Mouse (Mus musculus) MEL (cell line): ENCODE measurements around the gene Irf1. TPM values are rescaled to one million over a fixed set of nuclear protein-coding genes. Genes with fewer than 3 reads are reported as not detected.

Experiments used
- DNase-seq: peaks from one replicate; pipeline ENCODE4 v3.0.0; 2011; ENCODE audit warnings: low read depth, low spot score
- H3K27ac ChIP-seq: 2 replicates; pipeline ENCODE4 v1.5.1; 2012; ENCODE audit warnings: low read depth, mild to moderate bottlenecking, control low read depth, low read length, moderate library complexity; ENCODE audit not compliant: control insufficient read depth
- H3K27me3 ChIP-seq, 2 experiments: fragments of 150-350 bp in 1 of 2; sonication (generic) in 1 of 2; 2 replicates each; pipeline ENCODE4 v1.6.1; 2012; ENCODE audit warnings: low read length in 2 of 2, mild to moderate bottlenecking in 2 of 2, improper control_type of control experiment in 1 of 2, moderate library complexity in 1 of 2; ENCODE audit not compliant: insufficient read depth in 2 of 2, control insufficient read depth in 1 of 2
- H3K36me3 ChIP-seq, 2 experiments: 2 replicates each; pipeline ENCODE4 v1.6.1; 2012 to 2014; ENCODE audit warnings: low read length in 2 of 2, improper control_type of control experiment in 1 of 2, inconsistent platforms in 1 of 2, mild to moderate bottlenecking in 1 of 2; ENCODE audit not compliant: insufficient read depth in 2 of 2, control insufficient read depth in 1 of 2
- H3K4me1 ChIP-seq, 2 experiments: fragments of 150-350 bp in 1 of 2; sonication (generic) in 1 of 2; 2 replicates each; pipeline ENCODE4 v1.6.1; 2012; ENCODE audit warnings: low read length in 2 of 2, improper control_type of control experiment in 1 of 2, mild to moderate bottlenecking in 1 of 2; ENCODE audit not compliant: insufficient read depth in 2 of 2, control insufficient read depth in 1 of 2
- H3K4me3 ChIP-seq, 2 experiments: fragments of 150-350 bp in 1 of 2; sonication (generic) in 1 of 2; 2 replicates each; pipeline ENCODE4 v1.5.1; 2012; ENCODE audit warnings: low read depth in 2 of 2, low read length in 2 of 2, mild to moderate bottlenecking in 2 of 2, moderate library complexity in 2 of 2, control low read depth in 1 of 2, improper control_type of control experiment in 1 of 2; ENCODE audit not compliant: control insufficient read depth in 1 of 2, insufficient read depth in 1 of 2
- H3K79me2 ChIP-seq: 2 replicates; pipeline ENCODE4 v1.6.1; 2012; ENCODE audit warnings: mild to moderate bottlenecking, low read length, moderate library complexity; ENCODE audit not compliant: control insufficient read depth, poor library complexity, insufficient read depth
- H3K9ac ChIP-seq: 2 replicates; pipeline ENCODE4 v1.6.1; 2012; ENCODE audit warnings: low read depth, mild to moderate bottlenecking, control low read depth, low read length, moderate library complexity; ENCODE audit not compliant: control insufficient read depth, poor library complexity, severe bottlenecking
- H3K9me3 ChIP-seq: fragments of 150-350 bp; sonication (generic); replicated peaks from 2 replicates; pipeline ENCODE4 v1.6.1; 2012; ENCODE audit warnings: mild to moderate bottlenecking, low read length, improper control_type of control experiment, moderate library complexity; ENCODE audit not compliant: insufficient read depth
- BHLHE40 ChIP-seq: IDR thresholded peaks from 2 replicates; pipeline ENCODE4 v1.6.1; 2012; ENCODE audit warnings: low read depth, mild to moderate bottlenecking, inconsistent platforms, low read length, improper control_type of control experiment, borderline replicate concordance
- CHD1 ChIP-seq: IDR thresholded peaks from 2 replicates; pipeline ENCODE4 v1.6.1; 2012; ENCODE audit warnings: low read depth, mild to moderate bottlenecking, inconsistent platforms, low read length, improper control_type of control experiment
- CTCF ChIP-seq, 3 experiments: IDR thresholded peaks in 2 of 3; conservative IDR thresholded peaks in 1 of 3; 2 replicates each; pipeline ENCODE4 v1.5.1; 2011 to 2012; ENCODE audit warnings: low read length in 3 of 3, low read depth in 2 of 3, mild to moderate bottlenecking in 2 of 3, improper control_type of control experiment in 1 of 3, inconsistent platforms in 1 of 3, mixed read lengths in 1 of 3, moderate library complexity in 1 of 3; ENCODE audit not compliant: control insufficient read depth in 1 of 3, insufficient read depth in 1 of 3, poor library complexity in 1 of 3, severe bottlenecking in 1 of 3
- E2F4 ChIP-seq: IDR thresholded peaks from 2 replicates; pipeline ENCODE4 v1.6.1; 2011; ENCODE audit warnings: low read depth, low read length, improper control_type of control experiment, borderline replicate concordance
- ELF1 ChIP-seq: IDR thresholded peaks from 2 replicates; pipeline ENCODE4 v1.6.1; 2014; ENCODE audit warnings: low read depth, mild to moderate bottlenecking, inconsistent platforms, low read length, improper control_type of control experiment, moderate library complexity
- EP300 ChIP-seq, 2 experiments: IDR thresholded peaks; 2 replicates each; pipeline ENCODE4 v1.6.1; 2011; ENCODE audit warnings: improper control_type of control experiment in 2 of 2, low read length in 2 of 2, low read depth in 1 of 2, mild to moderate bottlenecking in 1 of 2
- ETS1 ChIP-seq: IDR thresholded peaks from 2 replicates; pipeline ENCODE4 v1.6.1; 2012; ENCODE audit warnings: low read depth, mild to moderate bottlenecking, inconsistent platforms, low read length, improper control_type of control experiment, moderate library complexity
- GABPA ChIP-seq: IDR thresholded peaks from 2 replicates; pipeline ENCODE4 v1.6.1; 2012; ENCODE audit warnings: low read depth, mild to moderate bottlenecking, inconsistent platforms, low read length, improper control_type of control experiment, moderate library complexity
- JUND ChIP-seq: IDR thresholded peaks from 2 replicates; pipeline ENCODE4 v1.6.1; 2011; ENCODE audit warnings: low read depth, mild to moderate bottlenecking, improper control_type of control experiment, low read length
- MAX ChIP-seq: IDR thresholded peaks from 2 replicates; pipeline ENCODE4 v1.6.1; 2011; ENCODE audit warnings: low read length, improper control_type of control experiment
- MEF2A ChIP-seq: IDR thresholded peaks from 2 replicates; pipeline ENCODE4 v1.6.1; 2014; ENCODE audit warnings: low read depth, mild to moderate bottlenecking, inconsistent platforms, low read length, improper control_type of control experiment; ENCODE audit not compliant: poor library complexity, insufficient replicate concordance, severe bottlenecking; ENCODE audit errors: extremely low read depth
- MXI1 ChIP-seq: IDR thresholded peaks from 2 replicates; pipeline ENCODE4 v1.6.1; 2011; ENCODE audit warnings: mild to moderate bottlenecking, low read depth, low read length, improper control_type of control experiment
- NRF1 ChIP-seq: IDR thresholded peaks from 2 replicates; pipeline ENCODE4 v1.6.1; 2014; ENCODE audit warnings: low read depth, mild to moderate bottlenecking, inconsistent platforms, low read length, improper control_type of control experiment, moderate library complexity; ENCODE audit not compliant: poor library complexity, insufficient read depth, severe bottlenecking
- POLR2A ChIP-seq, 2 experiments: IDR thresholded peaks; 2 replicates each; pipeline ENCODE4 v1.6.1; 2011 to 2012; ENCODE audit warnings: low read length in 2 of 2, mild to moderate bottlenecking in 2 of 2, control low read depth in 1 of 2, improper control_type of control experiment in 1 of 2, low read depth in 1 of 2, moderate library complexity in 1 of 2; ENCODE audit not compliant: control insufficient read depth in 1 of 2, insufficient read depth in 1 of 2, poor library complexity in 1 of 2
- POLR2AphosphoS5 ChIP-seq: IDR thresholded peaks from 2 replicates; pipeline ENCODE4 v1.6.1; 2012; ENCODE audit warnings: low read depth, borderline replicate concordance, mild to moderate bottlenecking, inconsistent platforms, low read length, moderate library complexity, mixed read lengths
- SIN3A ChIP-seq: IDR thresholded peaks from 2 replicates; pipeline ENCODE4 v1.6.1; 2012; ENCODE audit warnings: low read length, improper control_type of control experiment, inconsistent platforms
- SMC3 ChIP-seq: IDR thresholded peaks from 2 replicates; pipeline ENCODE4 v1.6.1; 2011; ENCODE audit warnings: low read depth, low read length, improper control_type of control experiment
- TAL1 ChIP-seq: IDR thresholded peaks from 2 replicates; pipeline ENCODE4 v1.6.1; 2012; ENCODE audit warnings: mild to moderate bottlenecking, inconsistent platforms, low read length, moderate library complexity, mixed read lengths
- TBP ChIP-seq: IDR thresholded peaks from 2 replicates; pipeline ENCODE4 v1.8.0; 2011; ENCODE audit warnings: low read depth, low read length, improper control_type of control experiment
- TCF12 ChIP-seq: IDR thresholded peaks from 2 replicates; pipeline ENCODE4 v1.6.1; 2014; ENCODE audit warnings: low read depth, mild to moderate bottlenecking, inconsistent platforms, low read length, improper control_type of control experiment, moderate library complexity
- USF2 ChIP-seq, 2 experiments: IDR thresholded peaks; 2 replicates each; pipeline ENCODE4 v1.6.1; 2011 to 2012; ENCODE audit warnings: improper control_type of control experiment in 2 of 2, low read length in 2 of 2, borderline replicate concordance in 1 of 2, inconsistent platforms in 1 of 2, low read depth in 1 of 2, mild to moderate bottlenecking in 1 of 2; ENCODE audit not compliant: insufficient read depth in 1 of 2
- ZMIZ1 ChIP-seq: IDR thresholded peaks from 2 replicates; pipeline ENCODE4 v1.6.1; 2012; ENCODE audit warnings: low read depth, mild to moderate bottlenecking, inconsistent platforms, low read length, improper control_type of control experiment, moderate library complexity
- polyA plus RNA-seq, 2 experiments: library from polyadenylated mRNA; stranded (reverse) in 1 of 2; unstranded in 1 of 2; fragments of >175 nt in 1 of 2; fragments of >200 nt in 1 of 2; gene quantifications; 2 replicates each; pipeline versions ENCODE4 v1.2.1 to v1.2.4; 2012; ENCODE audit warnings: low replicate concordance in 2 of 2, low read depth in 1 of 2; ENCODE audit not compliant: insufficient read length in 2 of 2, insufficient read depth in 1 of 2, missing spikeins in 1 of 2
- total RNA-seq: library from RNA; depleted of rRNA; stranded (reverse); fragments of 300-350 nt; gene quantifications from 2 replicates; pipeline ENCODE4 v1.2.3, GENCODE M21; 2012

Irf1 gene
- total and polyA plus RNA-seq, 3 experiments = 0.73 to 1.9 TPM; not detected in 1

DNA sequence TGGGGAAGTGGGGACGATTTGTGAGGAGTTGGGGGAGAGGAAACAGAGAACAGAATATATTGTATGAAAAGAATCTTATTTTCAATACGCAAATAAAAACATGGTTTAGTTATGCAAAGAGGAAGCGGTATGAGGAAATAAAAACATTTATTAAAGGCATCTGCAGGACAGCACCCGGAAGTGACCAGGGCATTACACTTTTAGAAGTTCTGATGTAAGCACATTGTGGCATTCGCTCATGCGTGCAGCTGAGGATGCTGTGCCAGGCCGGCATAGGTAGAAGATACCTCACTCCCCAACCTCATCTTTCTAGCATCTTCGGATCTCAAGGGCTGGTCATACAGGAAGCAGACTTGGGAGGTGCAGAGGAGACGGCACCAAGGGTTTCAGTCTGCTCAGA, 13.5 kb downstream of the Irf1 start:
- peaks cover 7 to 17% of the 10 kb centered on the region in 2 experiments; a peak in 3 of 4 replicates for H3K4me1 ChIP-seq
- no peaks in the 10 kb centered on the region for H3K9me3 ChIP-seq
- no peak for DNase-seq
- no peak overlapping the region for H3K9ac ChIP-seq
- peaks cover 0 to 9% of the 10 kb centered on the region in 2 experiments; a peak in 2 of 4 replicates for H3K36me3 ChIP-seq
- H3K27me3 ChIP-seq = peaks cover 5 to 9% of the 10 kb centered on the region in 2 experiments; a peak in 3 of 4 replicates
- no peaks in the 10 kb centered on the region for H3K79me2 ChIP-seq
- H3K27ac ChIP-seq = no peak overlapping the region
- TF ChIP-seq TAL1 = no peak
- TF ChIP-seq CTCF (IDR thresholded peaks at IDR 0.05 in 2 of 3, conservative IDR thresholded peaks at IDR 0.05 in 1 of 3; ENCODE audit: control insufficient read depth in 1 of 3, insufficient read depth in 1 of 3, low read depth in 2 of 3, low read length in 3 of 3, poor library complexity in 1 of 3, severe bottlenecking in 1 of 3) = no peak
- no peak for TF ChIP-seq MEF2A
- no peak for TF ChIP-seq CHD1
- TF ChIP-seq ZMIZ1 = no peak
- no peak for TF ChIP-seq JUND
- TF ChIP-seq MAX = no peak
- no peak overlapping the region for H3K4me3 ChIP-seq

DNA sequence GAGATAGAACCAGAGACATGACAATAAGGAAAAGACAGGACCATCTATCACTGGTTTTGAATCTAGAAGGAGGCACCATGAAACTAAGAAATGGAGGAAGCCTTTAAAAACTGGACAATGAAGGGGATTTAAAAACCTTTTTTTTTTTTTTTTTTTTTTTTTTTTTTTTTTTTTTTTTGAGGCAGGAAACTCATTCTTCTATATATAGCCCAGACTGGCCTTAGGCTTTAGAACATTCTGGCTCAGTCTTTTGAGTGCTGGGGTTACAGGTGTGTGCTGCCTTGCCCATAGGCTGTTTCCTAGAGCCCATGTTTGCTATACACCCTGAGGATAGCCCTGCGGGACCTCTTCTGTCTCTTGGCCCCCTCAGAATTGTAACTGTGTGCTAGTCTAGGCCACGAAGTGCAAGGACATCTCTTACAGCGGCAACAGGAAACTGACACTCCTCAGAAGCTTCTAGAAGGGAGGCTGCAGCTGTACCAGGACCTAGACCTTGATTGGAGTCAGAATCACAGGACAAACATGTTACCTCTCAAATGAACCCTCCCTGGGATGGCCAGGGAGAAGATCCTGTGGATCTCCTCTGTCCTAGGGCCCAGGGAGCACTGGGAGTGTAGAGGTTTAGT, 15.6 kb downstream of the Irf1 start:
- TF ChIP-seq POLR2A (IDR thresholded peaks at IDR 0.05; ENCODE audit: control insufficient read depth in 1 of 2, insufficient read depth in 1 of 2, low read depth in 1 of 2, low read length in 2 of 2, poor library complexity in 1 of 2) = no peak
- no peak for TF ChIP-seq NRF1
- no peak for TF ChIP-seq EP300 (IDR thresholded peaks at IDR 0.05; ENCODE audit: low read depth in 1 of 2, low read length in 2 of 2)
- no peak for TF ChIP-seq ELF1
- TF ChIP-seq USF2 (IDR thresholded peaks at IDR 0.05; ENCODE audit: borderline replicate concordance in 1 of 2, insufficient read depth in 1 of 2, low read depth in 1 of 2, low read length in 2 of 2) = no peak
- no peak for TF ChIP-seq POLR2AphosphoS5
- no peak for TF ChIP-seq SMC3
- no peak for TF ChIP-seq SIN3A
- no peak for TF ChIP-seq TBP
- TF ChIP-seq ETS1 = no peak
- TF ChIP-seq E2F4 = no peak
- TF ChIP-seq BHLHE40 = no peak
- TF ChIP-seq JUND = no peak
- no peak for TF ChIP-seq MAX
- no peak for TF ChIP-seq GABPA
- no peak for TF ChIP-seq MXI1
- no peak for TF ChIP-seq CTCF (IDR thresholded peaks at IDR 0.05 in 2 of 3, conservative IDR thresholded peaks at IDR 0.05 in 1 of 3; ENCODE audit: control insufficient read depth in 1 of 3, insufficient read depth in 1 of 3, low read depth in 2 of 3, low read length in 3 of 3, poor library complexity in 1 of 3, severe bottlenecking in 1 of 3)
- TF ChIP-seq TAL1 = no peak
- TF ChIP-seq CHD1 = no peak
- no peak for TF ChIP-seq TCF12
- TF ChIP-seq, all 39 proteins: peak for 0
- Histone ChIP-seq H3K27ac (no peak overlapping the region), H3K9ac (no peak overlapping the region), H3K27me3 (peaks cover 5 to 9% of the 10 kb centered on the region in 2 experiments; a peak in 3 of 4 replicates), H3K79me2 (no peaks in the 10 kb centered on the region), H3K36me3 (no peaks in the 10 kb centered on the region), H3K4me1 (no peaks in the 10 kb centered on the region; a peak in 1 of 4 replicates), H3K9me3 (no peaks in the 10 kb centered on the region), H3K4me3 (no peak overlapping the region)
- no peak for DNase-seq
